ENCODE assay signal across 12 mouse cellular contexts in genomic region chr7:47103671-47104414, GRCm38 (mm10). TPM values are rescaled to one million over a fixed set of nuclear protein-coding genes. Genes with fewer than 3 reads are reported as not detected.
DNase-seq lines count a peak whose midpoint lies in the region; ATAC-seq and TF ChIP-seq lines count a peak whose summit lies in the region.
"Had no signal": no experiment of that assay in that cellular context is flagged by ENCODE, and none has a peak within 500 bp of the region (broad histone marks: within the 10 kb centered on the region; RNA-seq: fewer than 3 reads in every experiment).

No protein-coding gene starts in this region.

- H3K9ac ChIP-seq in lung, embryonic 14.5 days = no peak overlapping the region
- H3K9ac ChIP-seq: forebrain, embryonic 13.5 days; heart, embryonic 13.5 days; midbrain, embryonic 12.5 days had no signal

- no peaks in the 10 kb centered on the region for H3K36me3 ChIP-seq in lung, embryonic 14.5 days (ENCODE audit: insufficient read depth)
- H3K36me3 ChIP-seq: heart, embryonic 13.5 days; midbrain, embryonic 12.5 days had no signal

- no peak for ATAC-seq in lung, embryonic 14.5 days (ENCODE audit: insufficient read depth)
- peak; percentile 77; the same call in 1 of the 2 replicates for ATAC-seq in neutrophil, adult 5-6 weeks (ENCODE audit: extremely low read depth, insufficient number of reproducible peaks, low FRiP score, poor library complexity, severe bottlenecking)
- ATAC-seq: forebrain, embryonic 13.5 days had no signal

- no peak overlapping the region for H3K27ac ChIP-seq in lung, embryonic 14.5 days (ENCODE audit: low read depth)
- H3K27ac ChIP-seq in layer of hippocampus, adult 2 months = no peak overlapping the region
- H3K27ac ChIP-seq: forebrain, embryonic 13.5 days; heart, embryonic 13.5 days; midbrain, embryonic 12.5 days had no signal

- no peaks in the 10 kb centered on the region for H3K27me3 ChIP-seq in lung, embryonic 14.5 days (ENCODE audit: insufficient read depth, low read length)
- H3K27me3 ChIP-seq: forebrain, embryonic 13.5 days; midbrain, embryonic 12.5 days had no signal

- peak; percentile 72 for DNase-seq in CD4-positive, CD25-positive, alpha-beta regulatory T cell, adult 2 months (ENCODE audit: low read depth, low spot score)
- DNase-seq in T-cell, adult 2 months (ENCODE audit: low spot score) = peak; percentile 28
- DNase-seq in lung, embryonic 14.5 days = peak; percentile 32
- DNase-seq in kidney, postnatal 10 days = no peak
- DNase-seq in layer of hippocampus, adult 2 months (ENCODE audit: low spot score in 2 of 2) = no peak
- no peak for DNase-seq in kidney, adult 9 months
- DNase-seq: cerebellum, adult 9-10 months; kidney, adult 2 months had no signal

- no peak overlapping the region for H3K4me2 ChIP-seq in lung, embryonic 14.5 days
- H3K4me2 ChIP-seq: forebrain, embryonic 13.5 days; heart, embryonic 13.5 days; midbrain, embryonic 12.5 days had no signal

- no peak for TF ChIP-seq CTCF in lung, embryonic 14.5 days (IDR thresholded peaks at IDR 0.05; ENCODE audit: low read depth)
- TF ChIP-seq CTCF in layer of hippocampus, adult 2 months (conservative IDR thresholded peaks at IDR 0.05) = no peak

- H3K4me3 ChIP-seq in lung, embryonic 14.5 days (ENCODE audit: low read depth, low read length) = no peak overlapping the region
- no peak overlapping the region for H3K4me3 ChIP-seq in layer of hippocampus, adult 2 months
- H3K4me3 ChIP-seq: forebrain, embryonic 13.5 days; heart, embryonic 13.5 days; midbrain, embryonic 12.5 days had no signal

- no peaks in the 10 kb centered on the region for H3K4me1 ChIP-seq in lung, embryonic 14.5 days (ENCODE audit: insufficient read depth)
- H3K4me1 ChIP-seq: forebrain, embryonic 13.5 days; heart, embryonic 13.5 days; midbrain, embryonic 12.5 days had no signal

- H3K9me3 ChIP-seq in lung, embryonic 14.5 days (ENCODE audit: low read depth, low read length) = no peaks in the 10 kb centered on the region
- H3K9me3 ChIP-seq: forebrain, embryonic 13.5 days; heart, embryonic 13.5 days; midbrain, embryonic 12.5 days had no signal

- WGBS in lung, embryonic 14.5 days = 60% methylated on average over 1 of the region's 1 CpGs

RNA-seq across cellular contexts. Expression of gene Ptpn5, which starts 29.6 kb away (rescaled TPM):
- polyA plus RNA-seq in lung, embryonic 14.5 days (2014; fragmentation: Nextera tagmentation; extraction: Ambion mirVana) = 6.9 and 7.0 TPM in 2 replicates
- not detected in 2 replicates for total RNA-seq in neutrophil, adult 5-6 weeks (2017)
- 100 to 1,000 TPM; 104 to 107 TPM for total RNA-seq in layer of hippocampus, adult 2 months (2021)

RNA-seq across cellular contexts. Expression of gene Tmem86a, which starts 53.4 kb away (rescaled TPM):
- 31.9 and 32.1 TPM in 2 replicates for polyA plus RNA-seq in lung, embryonic 14.5 days (2014; fragmentation: Nextera tagmentation; extraction: Ambion mirVana)
- 1.1 and 1.4 TPM in 2 replicates for total RNA-seq in neutrophil, adult 5-6 weeks (2017)
- total RNA-seq in layer of hippocampus, adult 2 months (2021) = 10 to 100 TPM in 1 of 2 experiments, 1 to 10 TPM in 1; 9.8 to 14.0 TPM

Comparison
In these comparisons a context has a peak if more than half of its experiments do, and no peak if none do; other contexts are left out.
1. DNase-seq: peak in CD4-positive, CD25-positive, alpha-beta regulatory T cell, adult 2 months (single experiment), T-cell, adult 2 months (single experiment) and lung, embryonic 14.5 days (single experiment); none in kidney, postnatal 10 days (single experiment), layer of hippocampus, adult 2 months (0 of 2) and kidney, adult 9 months (single experiment).
2. RNA of gene Ptpn5, which starts 29.6 kb away (total RNA-seq): 104 to 107 TPM in layer of hippocampus, adult 2 months; not detected in neutrophil, adult 5-6 weeks; every median in the first group is over 100 times any median in the second.